Mouse (Mus musculus) MEL (cell line): ENCODE results near the gene Gm42791. TPM values are rescaled to one million over a fixed set of nuclear protein-coding genes. Genes with fewer than 3 reads are reported as not detected.

Experiments
- DNase-seq: peaks from one replicate; pipeline ENCODE4 v3.0.0; 2011; ENCODE audit warnings: low read depth, low spot score
- H3K27ac ChIP-seq: 2 replicates; pipeline ENCODE4 v1.5.1; 2012; ENCODE audit warnings: low read depth, mild to moderate bottlenecking, control low read depth, low read length, moderate library complexity; ENCODE audit not compliant: control insufficient read depth
- H3K27me3 ChIP-seq, 2 experiments: fragments of 150-350 bp in 1 of 2; sonication (generic) in 1 of 2; 2 replicates each; pipeline ENCODE4 v1.6.1; 2012; ENCODE audit warnings: low read length in 2 of 2, mild to moderate bottlenecking in 2 of 2, improper control_type of control experiment in 1 of 2, moderate library complexity in 1 of 2; ENCODE audit not compliant: insufficient read depth in 2 of 2, control insufficient read depth in 1 of 2
- H3K36me3 ChIP-seq, 2 experiments: 2 replicates each; pipeline ENCODE4 v1.6.1; 2012 to 2014; ENCODE audit warnings: low read length in 2 of 2, improper control_type of control experiment in 1 of 2, inconsistent platforms in 1 of 2, mild to moderate bottlenecking in 1 of 2; ENCODE audit not compliant: insufficient read depth in 2 of 2, control insufficient read depth in 1 of 2
- H3K4me1 ChIP-seq, 2 experiments: fragments of 150-350 bp in 1 of 2; sonication (generic) in 1 of 2; 2 replicates each; pipeline ENCODE4 v1.6.1; 2012; ENCODE audit warnings: low read length in 2 of 2, improper control_type of control experiment in 1 of 2, mild to moderate bottlenecking in 1 of 2; ENCODE audit not compliant: insufficient read depth in 2 of 2, control insufficient read depth in 1 of 2
- H3K4me3 ChIP-seq, 2 experiments: fragments of 150-350 bp in 1 of 2; sonication (generic) in 1 of 2; 2 replicates each; pipeline ENCODE4 v1.5.1; 2012; ENCODE audit warnings: low read depth in 2 of 2, low read length in 2 of 2, mild to moderate bottlenecking in 2 of 2, moderate library complexity in 2 of 2, control low read depth in 1 of 2, improper control_type of control experiment in 1 of 2; ENCODE audit not compliant: control insufficient read depth in 1 of 2, insufficient read depth in 1 of 2
- H3K79me2 ChIP-seq: 2 replicates; pipeline ENCODE4 v1.6.1; 2012; ENCODE audit warnings: mild to moderate bottlenecking, low read length, moderate library complexity; ENCODE audit not compliant: control insufficient read depth, poor library complexity, insufficient read depth
- H3K9ac ChIP-seq: 2 replicates; pipeline ENCODE4 v1.6.1; 2012; ENCODE audit warnings: low read depth, mild to moderate bottlenecking, control low read depth, low read length, moderate library complexity; ENCODE audit not compliant: control insufficient read depth, poor library complexity, severe bottlenecking
- H3K9me3 ChIP-seq: fragments of 150-350 bp; sonication (generic); replicated peaks from 2 replicates; pipeline ENCODE4 v1.6.1; 2012; ENCODE audit warnings: mild to moderate bottlenecking, low read length, improper control_type of control experiment, moderate library complexity; ENCODE audit not compliant: insufficient read depth
- BHLHE40 ChIP-seq: IDR thresholded peaks from 2 replicates; pipeline ENCODE4 v1.6.1; 2012; ENCODE audit warnings: low read depth, mild to moderate bottlenecking, inconsistent platforms, low read length, improper control_type of control experiment, borderline replicate concordance
- CTCF ChIP-seq, 3 experiments: IDR thresholded peaks in 2 of 3; conservative IDR thresholded peaks in 1 of 3; 2 replicates each; pipeline ENCODE4 v1.5.1; 2011 to 2012; ENCODE audit warnings: low read length in 3 of 3, low read depth in 2 of 3, mild to moderate bottlenecking in 2 of 3, improper control_type of control experiment in 1 of 3, inconsistent platforms in 1 of 3, mixed read lengths in 1 of 3, moderate library complexity in 1 of 3; ENCODE audit not compliant: control insufficient read depth in 1 of 3, insufficient read depth in 1 of 3, poor library complexity in 1 of 3, severe bottlenecking in 1 of 3
- E2F4 ChIP-seq: IDR thresholded peaks from 2 replicates; pipeline ENCODE4 v1.6.1; 2011; ENCODE audit warnings: low read depth, low read length, improper control_type of control experiment, borderline replicate concordance
- ELF1 ChIP-seq: IDR thresholded peaks from 2 replicates; pipeline ENCODE4 v1.6.1; 2014; ENCODE audit warnings: low read depth, mild to moderate bottlenecking, inconsistent platforms, low read length, improper control_type of control experiment, moderate library complexity
- EP300 ChIP-seq, 2 experiments: IDR thresholded peaks; 2 replicates each; pipeline ENCODE4 v1.6.1; 2011; ENCODE audit warnings: improper control_type of control experiment in 2 of 2, low read length in 2 of 2, low read depth in 1 of 2, mild to moderate bottlenecking in 1 of 2
- ETS1 ChIP-seq: IDR thresholded peaks from 2 replicates; pipeline ENCODE4 v1.6.1; 2012; ENCODE audit warnings: low read depth, mild to moderate bottlenecking, inconsistent platforms, low read length, improper control_type of control experiment, moderate library complexity
- GABPA ChIP-seq: IDR thresholded peaks from 2 replicates; pipeline ENCODE4 v1.6.1; 2012; ENCODE audit warnings: low read depth, mild to moderate bottlenecking, inconsistent platforms, low read length, improper control_type of control experiment, moderate library complexity
- GATA1 ChIP-seq: IDR thresholded peaks from 2 replicates; pipeline ENCODE4 v1.6.1; 2011; ENCODE audit warnings: low read depth, low read length, improper control_type of control experiment
- HCFC1 ChIP-seq: IDR thresholded peaks from 2 replicates; pipeline ENCODE4 v1.6.1; 2012; ENCODE audit warnings: low read depth, mild to moderate bottlenecking, inconsistent platforms, low read length, improper control_type of control experiment, moderate library complexity
- JUND ChIP-seq: IDR thresholded peaks from 2 replicates; pipeline ENCODE4 v1.6.1; 2011; ENCODE audit warnings: low read depth, mild to moderate bottlenecking, improper control_type of control experiment, low read length
- KAT2A ChIP-seq: conservative IDR thresholded peaks from 2 replicates; pipeline ENCODE4 v1.6.1; 2012; ENCODE audit warnings: low read depth, low read length, improper control_type of control experiment, inconsistent platforms
- MAFK ChIP-seq: IDR thresholded peaks from 2 replicates; pipeline ENCODE4 v1.6.1; 2011; ENCODE audit warnings: low read depth, mild to moderate bottlenecking, low read length, improper control_type of control experiment, borderline replicate concordance
- MAX ChIP-seq: IDR thresholded peaks from 2 replicates; pipeline ENCODE4 v1.6.1; 2011; ENCODE audit warnings: low read length, improper control_type of control experiment
- MXI1 ChIP-seq: IDR thresholded peaks from 2 replicates; pipeline ENCODE4 v1.6.1; 2011; ENCODE audit warnings: mild to moderate bottlenecking, low read depth, low read length, improper control_type of control experiment
- MYB ChIP-seq: IDR thresholded peaks from 2 replicates; pipeline ENCODE4 v1.6.1; 2011; ENCODE audit warnings: mild to moderate bottlenecking, low read depth, low read length, improper control_type of control experiment
- MYC ChIP-seq: IDR thresholded peaks from 2 replicates; pipeline ENCODE4 v1.6.1; 2011; ENCODE audit warnings: low read depth, mild to moderate bottlenecking, low read length, improper control_type of control experiment, moderate library complexity
- NELFE ChIP-seq: IDR thresholded peaks from 2 replicates; pipeline ENCODE4 v1.6.1; 2011; ENCODE audit warnings: low read depth, low read length, improper control_type of control experiment
- NRF1 ChIP-seq: IDR thresholded peaks from 2 replicates; pipeline ENCODE4 v1.6.1; 2014; ENCODE audit warnings: low read depth, mild to moderate bottlenecking, inconsistent platforms, low read length, improper control_type of control experiment, moderate library complexity; ENCODE audit not compliant: poor library complexity, insufficient read depth, severe bottlenecking
- POLR2A ChIP-seq, 2 experiments: IDR thresholded peaks; 2 replicates each; pipeline ENCODE4 v1.6.1; 2011 to 2012; ENCODE audit warnings: low read length in 2 of 2, mild to moderate bottlenecking in 2 of 2, control low read depth in 1 of 2, improper control_type of control experiment in 1 of 2, low read depth in 1 of 2, moderate library complexity in 1 of 2; ENCODE audit not compliant: control insufficient read depth in 1 of 2, insufficient read depth in 1 of 2, poor library complexity in 1 of 2
- POLR2AphosphoS2 ChIP-seq: IDR thresholded peaks from 2 replicates; pipeline ENCODE4 v1.6.1; 2011; ENCODE audit warnings: low read length, improper control_type of control experiment
- POLR2AphosphoS5 ChIP-seq: IDR thresholded peaks from 2 replicates; pipeline ENCODE4 v1.6.1; 2012; ENCODE audit warnings: low read depth, borderline replicate concordance, mild to moderate bottlenecking, inconsistent platforms, low read length, moderate library complexity, mixed read lengths
- RAD21 ChIP-seq: IDR thresholded peaks from 2 replicates; pipeline ENCODE4 v1.6.1; 2011; ENCODE audit warnings: mild to moderate bottlenecking, low read depth, low read length, improper control_type of control experiment
- SIN3A ChIP-seq: IDR thresholded peaks from 2 replicates; pipeline ENCODE4 v1.6.1; 2012; ENCODE audit warnings: low read length, improper control_type of control experiment, inconsistent platforms
- SMC3 ChIP-seq: IDR thresholded peaks from 2 replicates; pipeline ENCODE4 v1.6.1; 2011; ENCODE audit warnings: low read depth, low read length, improper control_type of control experiment
- TAL1 ChIP-seq: IDR thresholded peaks from 2 replicates; pipeline ENCODE4 v1.6.1; 2012; ENCODE audit warnings: mild to moderate bottlenecking, inconsistent platforms, low read length, moderate library complexity, mixed read lengths
- TBP ChIP-seq: IDR thresholded peaks from 2 replicates; pipeline ENCODE4 v1.8.0; 2011; ENCODE audit warnings: low read depth, low read length, improper control_type of control experiment
- UBTF ChIP-seq: IDR thresholded peaks from 2 replicates; pipeline ENCODE4 v1.6.1; 2012; ENCODE audit warnings: low read depth, mild to moderate bottlenecking, inconsistent platforms, low read length, improper control_type of control experiment, moderate library complexity, borderline replicate concordance; ENCODE audit not compliant: insufficient read depth
- USF2 ChIP-seq, 2 experiments: IDR thresholded peaks; 2 replicates each; pipeline ENCODE4 v1.6.1; 2011 to 2012; ENCODE audit warnings: improper control_type of control experiment in 2 of 2, low read length in 2 of 2, borderline replicate concordance in 1 of 2, inconsistent platforms in 1 of 2, low read depth in 1 of 2, mild to moderate bottlenecking in 1 of 2; ENCODE audit not compliant: insufficient read depth in 1 of 2
- ZC3H11A ChIP-seq: IDR thresholded peaks from 2 replicates; pipeline ENCODE4 v1.6.1; 2012; ENCODE audit warnings: low read depth, mild to moderate bottlenecking, inconsistent platforms, low read length, improper control_type of control experiment
- ZMIZ1 ChIP-seq: IDR thresholded peaks from 2 replicates; pipeline ENCODE4 v1.6.1; 2012; ENCODE audit warnings: low read depth, mild to moderate bottlenecking, inconsistent platforms, low read length, improper control_type of control experiment, moderate library complexity
- polyA plus RNA-seq, 2 experiments: library from polyadenylated mRNA; stranded (reverse) in 1 of 2; unstranded in 1 of 2; fragments of >175 nt in 1 of 2; fragments of >200 nt in 1 of 2; gene quantifications; 2 replicates each; pipeline versions ENCODE4 v1.2.1 to v1.2.4; 2012; ENCODE audit warnings: low replicate concordance in 2 of 2, low read depth in 1 of 2; ENCODE audit not compliant: insufficient read length in 2 of 2, insufficient read depth in 1 of 2, missing spikeins in 1 of 2
- total RNA-seq: library from RNA; depleted of rRNA; stranded (reverse); fragments of 300-350 nt; gene quantifications from 2 replicates; pipeline ENCODE4 v1.2.3, GENCODE M21; 2012

The Gm42791 gene
- total and polyA plus RNA-seq, 3 experiments: 1.2 to 2.1 TPM; not detected in 1

- no peak for TF ChIP-seq NRF1
- no peak for TF ChIP-seq USF2 (IDR thresholded peaks at IDR 0.05; ENCODE audit: borderline replicate concordance in 1 of 2, insufficient read depth in 1 of 2, low read depth in 1 of 2, low read length in 2 of 2)
- TF ChIP-seq TAL1: no peak
- TF ChIP-seq HCFC1: no peak
- TF ChIP-seq GABPA: no peak
- no peak for TF ChIP-seq EP300 (IDR thresholded peaks at IDR 0.05; ENCODE audit: low read depth in 1 of 2, low read length in 2 of 2)
- TF ChIP-seq MYB: no peak
- TF ChIP-seq, all 39 proteins: peak for 0
- Histone ChIP-seq H3K4me3 (no peak overlapping the region), H3K9me3 (no peaks in the 10 kb centered on the region), H3K36me3 (peaks cover 2 to 39% of the 10 kb centered on the region in 2 experiments; a peak in 3 of 4 replicates), H3K9ac (no peak overlapping the region), H3K79me2 (no peaks in the 10 kb centered on the region), H3K4me1 (peaks cover 21 to 36% of the 10 kb centered on the region in 2 experiments), H3K27me3 (no peaks in the 10 kb centered on the region), H3K27ac (no peak overlapping the region)
- DNase-seq: no peak
Observed at GRCm38 (mm10) chr5:148899361-148899760, 95.6 kb downstream of the Gm42791 start.

- Histone ChIP-seq H3K27me3 (no peaks in the 10 kb centered on the region), H3K27ac (peak overlapping the region; percentile 99), H3K36me3 (peaks cover 0 to 26% of the 10 kb centered on the region in 2 experiments; a peak in 2 of 4 replicates), H3K4me3 (peak overlapping the region; percentile 38 to 45), H3K9ac (peak overlapping the region; percentile 65), H3K79me2 (no peaks in the 10 kb centered on the region), H3K4me1 (peaks cover 14 to 29% of the 10 kb centered on the region in 2 experiments), H3K9me3 (no peaks in the 10 kb centered on the region)
- peak; percentile 91 for DNase-seq
- TF ChIP-seq ZMIZ1 (peak; percentile 82), BHLHE40 (0 out of 2 replicates have a peak, but pooled peaks have one; percentile 2), GATA1 (no peak), SIN3A (no peak; the same call in 1 of the 2 replicates), TAL1 (no peak; the same call in 1 of the 2 replicates), NRF1 (no peak), MAX (peak; percentile 56), MXI1 (peak; percentile 77), NELFE (peak; percentile 87), E2F4 (no peak), ELF1 (no peak), TBP (peak; percentile 77; the same call in 1 of the 2 replicates), UBTF (0 out of 2 replicates have a peak, but pooled peaks have one; percentile 76), POLR2A (IDR thresholded peaks at IDR 0.05; ENCODE audit: control insufficient read depth in 1 of 2, insufficient read depth in 1 of 2, low read depth in 1 of 2, low read length in 2 of 2, poor library complexity in 1 of 2) (peak; percentile 68 to 78; a peak in 2 of 4 replicates), ZC3H11A (no peak), CTCF (IDR thresholded peaks at IDR 0.05 in 2 of 3, conservative IDR thresholded peaks at IDR 0.05 in 1 of 3; ENCODE audit: control insufficient read depth in 1 of 3, insufficient read depth in 1 of 3, low read depth in 2 of 3, low read length in 3 of 3, poor library complexity in 1 of 3, severe bottlenecking in 1 of 3) (no peak), POLR2AphosphoS2 (peak; percentile 67; the same call in 1 of the 2 replicates), JUND (no peak), MYC (0 out of 2 replicates have a peak, but pooled peaks have one; percentile 53), SMC3 (no peak; the same call in 1 of the 2 replicates), POLR2AphosphoS5 (no peak), RAD21 (no peak), ETS1 (peak; percentile 65), MAFK (no peak), USF2 (IDR thresholded peaks at IDR 0.05; ENCODE audit: borderline replicate concordance in 1 of 2, insufficient read depth in 1 of 2, low read depth in 1 of 2, low read length in 2 of 2) (no peak), KAT2A (no peak; the same call in 1 of the 2 replicates)
Observed at GRCm38 (mm10) chr5:148897941-148898417, 97.0 kb downstream of the Gm42791 start.
